Mouse (Mus musculus): ENCODE measurements around the gene Ufc1. TPM values are rescaled to one million over a fixed set of nuclear protein-coding genes. Genes with fewer than 3 reads are reported as not detected.

The Ufc1 gene
- polyA plus RNA-seq, 1 experiment from 2014 or later = 125 TPM

DNA sequence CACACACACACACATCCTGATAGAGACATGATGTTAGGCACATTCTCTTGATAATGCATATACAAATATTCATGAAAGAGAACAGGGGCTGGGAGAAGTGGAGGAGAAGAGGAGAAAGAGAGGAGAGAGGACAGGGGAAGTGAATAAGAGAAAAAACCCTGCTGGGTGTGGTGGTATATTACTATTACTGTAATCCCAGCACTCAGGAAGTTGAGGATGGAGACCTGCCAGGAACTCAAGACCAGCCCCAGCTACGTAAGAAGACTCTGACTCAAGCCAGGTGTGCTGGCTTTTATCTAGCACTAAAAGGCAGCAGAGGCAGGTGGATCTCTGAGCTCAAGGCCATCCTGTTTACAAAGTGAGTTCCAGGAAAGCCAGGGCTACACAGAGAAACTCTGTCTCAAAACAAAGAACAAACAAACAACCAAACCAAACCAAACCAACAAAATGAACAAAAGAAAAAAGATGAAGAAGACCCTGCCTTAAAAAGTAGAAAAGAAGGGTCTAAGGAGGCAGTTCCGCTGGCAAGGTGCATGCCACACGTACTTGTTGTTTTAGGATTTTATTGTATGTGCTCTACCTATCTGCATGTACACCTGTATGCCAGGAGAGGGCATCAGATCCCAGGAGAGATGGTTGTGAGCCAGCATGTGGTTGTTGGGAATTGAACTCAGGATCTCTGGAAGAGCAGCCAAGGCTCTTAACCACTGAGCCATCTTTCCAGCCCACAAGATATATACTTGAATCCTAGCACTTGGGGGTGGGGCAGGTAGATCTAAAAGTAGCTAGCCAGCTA lies 31.0 kb downstream of the Ufc1 start:
- Histone ChIP-seq H3K9ac (no peak overlapping the region), H3K4me3 (no peak overlapping the region), H3K9me3 (no peaks in the 10 kb centered on the region), H3K27me3 (peaks cover 3% of the 10 kb centered on the region; the same call in 1 of the 2 replicates), H3K27ac (peak overlapping the region; percentile 58; the same call in 1 of the 2 replicates), H3K4me1 (replicated peaks) (peaks cover 16% of the 10 kb centered on the region), H3K36me3 (0 out of 2 replicates have a peak, but pooled peaks cover 3% of the 10 kb centered on the region), H3K4me2 (peak overlapping the region; percentile 54; the same call in 1 of the 2 replicates)
- ATAC-seq (ENCODE audit: low FRiP score) = no peak; the same call in none of the 2 replicates
- 80% methylated on average over 3 of the region's 3 CpGs for whole genome bisulfite sequencing

DNA sequence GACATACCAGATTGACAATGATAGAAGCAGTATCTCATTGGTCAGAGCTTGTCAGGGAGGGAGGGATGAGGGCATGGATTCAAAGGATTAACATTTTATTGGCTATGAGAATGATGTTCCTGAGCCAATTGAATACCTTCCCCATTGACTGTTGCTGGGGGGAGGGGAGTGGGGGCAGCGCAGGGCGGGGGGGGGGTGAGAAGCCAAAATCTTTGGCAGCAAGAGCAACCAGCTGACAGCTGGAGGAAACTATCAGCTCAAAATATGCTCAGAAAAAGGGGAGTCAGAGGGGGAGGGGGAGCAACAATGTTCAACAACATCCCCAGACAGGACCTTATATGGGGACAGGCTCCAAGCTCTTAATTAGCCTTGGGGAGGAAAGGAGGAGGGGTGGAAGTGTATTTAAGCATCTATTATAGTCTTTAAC lies 31.6 kb downstream of the Ufc1 start:
- peak; percentile 89 for ATAC-seq (ENCODE audit: low FRiP score)

DNA sequence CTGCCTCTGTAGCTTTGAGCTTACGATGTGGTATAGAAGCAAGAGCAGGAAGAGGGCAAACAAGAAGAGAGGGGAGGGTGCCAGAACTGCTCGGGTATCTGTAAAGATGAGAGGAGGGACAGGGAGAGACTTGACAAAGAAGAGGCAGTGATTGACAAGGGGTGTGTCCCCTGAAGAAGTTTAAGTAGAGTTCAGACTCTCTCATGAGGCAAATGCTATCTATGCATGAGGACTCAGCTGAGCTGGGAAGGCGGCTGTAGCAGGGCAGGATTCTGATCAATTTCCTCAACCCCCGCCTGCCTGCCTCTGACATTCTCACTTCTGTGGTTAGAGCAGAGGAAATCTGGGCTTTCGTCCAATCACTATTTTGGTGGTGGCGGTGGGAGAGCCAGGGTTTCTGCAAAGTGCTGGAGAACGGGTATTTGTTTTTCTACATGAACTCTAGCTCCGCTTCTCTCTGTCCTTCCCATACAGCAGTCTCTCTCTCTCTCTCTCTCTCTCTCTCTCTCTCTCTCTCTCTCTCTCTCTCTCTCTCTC lies 32.2 kb downstream of the Ufc1 start:
- WGBS = 5% methylated on average over 8 of the region's 8 CpGs
- 0 out of 2 replicates have a peak, but pooled peaks cover 3% of the 10 kb centered on the region for H3K36me3 ChIP-seq
- H3K4me2 ChIP-seq = peak overlapping the region; percentile 54
- peak overlapping the region; percentile 64 for H3K9ac ChIP-seq
- peaks cover 16% of the 10 kb centered on the region for H3K4me1 ChIP-seq (replicated peaks)
- no peaks in the 10 kb centered on the region for H3K9me3 ChIP-seq
- peak overlapping the region; percentile 83 for H3K27ac ChIP-seq
- peak; percentile 70 for ATAC-seq (ENCODE audit: low FRiP score)
- peaks cover 3% of the 10 kb centered on the region; the same call in 1 of the 2 replicates for H3K27me3 ChIP-seq
- peak overlapping the region; percentile 28 for H3K4me3 ChIP-seq

More for the DNA sequence above, 31.6 kb downstream of the Ufc1 start:
- Histone ChIP-seq H3K4me1 (replicated peaks) (peaks cover 16% of the 10 kb centered on the region), H3K36me3 (0 out of 2 replicates have a peak, but pooled peaks cover 3% of the 10 kb centered on the region), H3K4me2 (peak overlapping the region; percentile 54), H3K4me3 (peak overlapping the region; percentile 28; the same call in 1 of the 2 replicates), H3K27ac (peak overlapping the region; percentile 58), H3K27me3 (peaks cover 3% of the 10 kb centered on the region; the same call in 1 of the 2 replicates), H3K9me3 (no peaks in the 10 kb centered on the region), H3K9ac (0 out of 2 replicates have a peak overlapping the region, but pooled peaks have one; percentile 64)
- 2% methylated on average over 2 of the region's 2 CpGs for WGBS

DNA sequence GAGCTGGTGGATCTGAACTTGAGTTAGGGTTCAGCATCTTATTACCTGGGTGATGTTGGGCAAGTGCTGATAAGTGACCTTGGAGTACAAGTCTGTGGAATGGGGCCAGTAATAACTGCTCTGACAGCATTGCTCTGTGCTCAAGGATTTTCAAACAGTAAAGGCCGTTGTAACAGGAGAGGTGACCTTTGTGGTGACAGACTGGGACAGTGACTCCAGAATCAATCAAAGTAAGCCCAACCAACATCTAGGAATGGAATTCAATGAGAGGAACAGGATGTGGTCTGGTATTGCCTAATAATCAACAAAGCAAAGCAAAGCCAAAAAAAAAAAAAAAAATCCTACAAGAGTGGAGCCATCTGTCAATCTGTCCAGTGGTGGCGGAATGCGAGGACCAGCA lies 34.5 kb downstream of the Ufc1 start:
- Histone ChIP-seq H3K36me3 (0 out of 2 replicates have a peak, but pooled peaks cover 3% of the 10 kb centered on the region), H3K4me3 (no peak overlapping the region), H3K4me2 (no peak overlapping the region), H3K4me1 (replicated peaks) (peaks cover 16% of the 10 kb centered on the region), H3K27ac (no peak overlapping the region), H3K27me3 (peaks cover 3% of the 10 kb centered on the region; the same call in 1 of the 2 replicates), H3K9ac (no peak overlapping the region), H3K9me3 (no peaks in the 10 kb centered on the region)
- no peak for ATAC-seq (ENCODE audit: low FRiP score)
- WGBS = 75% methylated on average over 3 of the region's 3 CpGs

DNA sequence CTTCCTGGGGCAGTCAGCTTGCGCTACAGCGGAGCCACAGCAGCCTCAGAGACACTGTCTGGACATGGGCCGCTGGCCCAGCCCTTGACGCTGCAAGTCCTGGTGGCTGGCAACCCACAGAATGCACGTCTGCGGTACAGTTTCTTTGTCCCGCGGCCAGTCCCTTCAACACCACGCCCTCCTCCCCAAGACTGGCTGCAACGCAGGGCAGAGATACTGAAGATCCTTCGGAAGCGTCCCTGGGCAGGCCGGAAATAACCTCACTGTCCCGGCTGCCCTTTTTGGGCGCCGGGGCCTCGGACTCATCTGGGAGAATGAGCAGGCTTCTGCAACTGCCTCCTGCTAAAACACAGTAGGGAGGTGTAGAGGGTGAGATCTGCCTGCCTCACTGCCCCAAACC lies 35.9 kb downstream of the Ufc1 start:
- Histone ChIP-seq H3K27ac (no peak overlapping the region), H3K4me3 (no peak overlapping the region), H3K4me2 (no peak overlapping the region), H3K27me3 (peaks cover 3% of the 10 kb centered on the region; the same call in 1 of the 2 replicates), H3K9me3 (no peaks in the 10 kb centered on the region), H3K36me3 (0 out of 2 replicates have a peak, but pooled peaks cover 3% of the 10 kb centered on the region), H3K9ac (0 out of 2 replicates have a peak overlapping the region, but pooled peaks have one; percentile 8), H3K4me1 (replicated peaks) (peaks cover 16% of the 10 kb centered on the region)
- no peak for ATAC-seq (ENCODE audit: low FRiP score)
- 83% methylated on average over 17 of the region's 17 CpGs for WGBS

DNA sequence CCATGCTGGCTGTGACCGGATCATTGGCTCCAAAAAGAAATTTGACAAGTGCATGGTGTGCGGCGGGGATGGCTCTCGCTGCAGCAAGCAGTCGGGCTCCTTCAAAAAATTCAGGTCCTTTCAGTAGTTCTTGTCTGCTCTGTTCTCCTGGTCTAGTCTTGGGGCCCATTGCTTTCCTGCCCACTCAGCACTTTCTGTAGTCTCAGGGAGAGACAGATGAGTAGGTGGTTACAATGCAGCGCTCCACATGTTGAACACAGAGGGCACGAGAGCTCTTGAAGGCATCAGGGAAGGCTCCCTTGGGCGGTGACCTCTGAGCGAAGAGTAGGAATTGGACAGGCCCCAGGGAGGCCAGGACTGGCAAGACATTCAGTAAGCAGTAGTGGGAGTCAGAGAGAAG lies 37.0 kb downstream of the Ufc1 start:
- 84% methylated on average over 9 of the region's 9 CpGs for WGBS
- H3K27ac ChIP-seq = no peak overlapping the region
- H3K4me1 ChIP-seq (replicated peaks) = peaks cover 9% of the 10 kb centered on the region
- no peak for ATAC-seq (ENCODE audit: low FRiP score)
- no peak overlapping the region for H3K4me2 ChIP-seq
- 0 out of 2 replicates have a peak, but pooled peaks cover 3% of the 10 kb centered on the region for H3K36me3 ChIP-seq
- peaks cover 3% of the 10 kb centered on the region; the same call in 1 of the 2 replicates for H3K27me3 ChIP-seq
- H3K4me3 ChIP-seq = no peak overlapping the region
- H3K9ac ChIP-seq = no peak overlapping the region
- no peaks in the 10 kb centered on the region for H3K9me3 ChIP-seq

DNA sequence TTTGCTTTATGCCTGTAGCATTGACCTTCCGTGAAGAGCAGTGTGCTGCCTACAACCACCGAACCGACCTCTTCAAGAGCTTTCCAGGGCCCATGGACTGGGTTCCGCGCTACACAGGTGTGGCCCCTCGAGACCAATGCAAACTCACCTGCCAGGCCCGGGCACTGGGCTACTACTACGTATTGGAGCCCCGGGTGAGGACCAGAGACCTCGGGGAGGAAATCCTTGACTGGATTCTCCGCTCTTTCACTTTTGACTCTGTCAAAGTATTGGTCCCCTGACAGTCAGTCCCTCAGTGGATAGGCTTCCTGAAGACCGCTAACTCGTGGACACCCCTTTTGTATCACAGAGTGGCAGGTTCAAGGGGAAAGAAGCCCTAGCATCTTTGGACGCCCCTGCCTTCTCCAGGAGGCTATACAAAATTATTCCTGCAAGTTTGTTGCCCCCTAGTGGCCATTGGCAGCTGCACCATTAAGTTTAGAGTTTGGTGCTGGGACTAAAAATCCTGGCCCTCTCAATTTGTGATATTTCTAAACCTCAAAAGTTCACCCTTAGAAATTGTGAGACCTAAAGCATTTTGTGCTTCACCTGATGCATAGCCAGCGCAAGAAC lies 37.8 kb downstream of the Ufc1 start:
- Histone ChIP-seq H3K36me3 (0 out of 2 replicates have a peak, but pooled peaks cover 3% of the 10 kb centered on the region), H3K27ac (no peak overlapping the region), H3K27me3 (peaks cover 3% of the 10 kb centered on the region; the same call in 1 of the 2 replicates), H3K4me3 (no peak overlapping the region), H3K9me3 (no peaks in the 10 kb centered on the region), H3K4me2 (no peak overlapping the region), H3K4me1 (replicated peaks) (peaks cover 9% of the 10 kb centered on the region), H3K9ac (no peak overlapping the region)
- 72% methylated on average over 15 of the region's 15 CpGs for WGBS
- no peak for ATAC-seq (ENCODE audit: low FRiP score)

DNA sequence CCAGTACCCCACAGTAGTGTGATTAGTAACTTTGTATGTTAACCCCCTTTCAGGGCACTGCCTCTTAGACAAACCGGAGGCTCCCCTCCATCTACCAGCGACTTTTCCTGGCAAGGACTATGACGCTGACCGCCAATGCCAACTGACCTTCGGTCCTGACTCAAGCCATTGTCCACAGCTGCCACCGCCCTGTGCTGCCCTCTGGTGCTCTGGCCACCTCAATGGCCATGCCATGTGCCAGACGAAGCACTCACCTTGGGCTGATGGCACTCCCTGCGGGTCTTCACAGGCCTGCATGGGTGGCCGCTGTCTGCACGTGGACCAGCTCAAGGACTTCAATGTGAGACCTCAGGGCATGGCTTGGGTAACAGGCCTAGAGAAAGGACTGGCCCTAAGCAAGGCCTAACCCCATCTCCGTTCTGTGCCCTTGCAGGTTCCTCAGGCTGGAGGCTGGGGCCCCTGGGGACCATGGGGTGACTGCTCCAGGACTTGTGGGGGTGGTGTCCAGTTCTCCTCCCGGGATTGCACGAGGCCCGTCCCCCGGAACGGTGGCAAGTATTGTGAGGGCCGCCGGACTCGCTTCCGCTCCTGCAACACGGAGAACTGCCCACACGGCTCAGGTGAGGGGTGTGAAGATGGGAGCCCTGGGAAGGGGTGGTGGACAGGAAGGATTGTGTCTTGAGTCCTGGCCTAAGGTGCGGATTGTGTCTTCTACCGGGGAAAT lies 38.6 kb downstream of the Ufc1 start:
- no peak for ATAC-seq (ENCODE audit: low FRiP score)
- Histone ChIP-seq H3K4me1 (replicated peaks) (peaks cover 16% of the 10 kb centered on the region), H3K9me3 (no peaks in the 10 kb centered on the region), H3K27me3 (peaks cover 3% of the 10 kb centered on the region; the same call in 1 of the 2 replicates), H3K27ac (no peak overlapping the region), H3K36me3 (0 out of 2 replicates have a peak, but pooled peaks cover 3% of the 10 kb centered on the region), H3K9ac (no peak overlapping the region), H3K4me3 (no peak overlapping the region), H3K4me2 (no peak overlapping the region)
- WGBS = 91% methylated on average over 24 of the region's 24 CpGs

DNA sequence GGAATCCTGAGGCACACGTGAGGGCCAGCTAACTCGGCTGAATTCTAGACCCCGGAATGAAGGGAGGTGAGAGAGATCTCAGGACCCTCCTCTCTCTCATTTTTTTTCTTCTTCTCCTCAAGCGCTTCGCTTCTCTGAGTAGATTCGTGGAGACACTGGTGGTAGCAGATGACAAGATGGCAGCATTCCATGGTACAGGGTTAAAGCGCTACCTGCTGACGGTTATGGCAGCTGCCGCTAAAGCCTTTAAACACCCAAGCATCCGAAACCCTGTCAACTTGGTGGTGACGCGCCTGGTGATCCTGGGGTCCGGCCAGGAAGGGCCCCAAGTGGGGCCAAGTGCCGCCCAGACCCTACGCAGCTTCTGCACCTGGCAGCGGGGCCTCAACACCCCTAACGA lies 42.4 kb downstream of the Ufc1 start:
- H3K4me1 ChIP-seq (replicated peaks) = peaks cover 47% of the 10 kb centered on the region
- H3K9me3 ChIP-seq = no peaks in the 10 kb centered on the region
- H3K27me3 ChIP-seq = no peaks in the 10 kb centered on the region
- peak overlapping the region; percentile 52 for H3K4me2 ChIP-seq
- ATAC-seq (ENCODE audit: low FRiP score) = no peak
- WGBS = 50% methylated on average over 17 of the region's 17 CpGs
- peak overlapping the region; percentile 29; the same call in 1 of the 2 replicates for H3K9ac ChIP-seq
- peak overlapping the region; percentile 58; the same call in 1 of the 2 replicates for H3K27ac ChIP-seq
- H3K36me3 ChIP-seq = no peaks in the 10 kb centered on the region
- peak overlapping the region; percentile 5; the same call in 1 of the 2 replicates for H3K4me3 ChIP-seq

DNA sequence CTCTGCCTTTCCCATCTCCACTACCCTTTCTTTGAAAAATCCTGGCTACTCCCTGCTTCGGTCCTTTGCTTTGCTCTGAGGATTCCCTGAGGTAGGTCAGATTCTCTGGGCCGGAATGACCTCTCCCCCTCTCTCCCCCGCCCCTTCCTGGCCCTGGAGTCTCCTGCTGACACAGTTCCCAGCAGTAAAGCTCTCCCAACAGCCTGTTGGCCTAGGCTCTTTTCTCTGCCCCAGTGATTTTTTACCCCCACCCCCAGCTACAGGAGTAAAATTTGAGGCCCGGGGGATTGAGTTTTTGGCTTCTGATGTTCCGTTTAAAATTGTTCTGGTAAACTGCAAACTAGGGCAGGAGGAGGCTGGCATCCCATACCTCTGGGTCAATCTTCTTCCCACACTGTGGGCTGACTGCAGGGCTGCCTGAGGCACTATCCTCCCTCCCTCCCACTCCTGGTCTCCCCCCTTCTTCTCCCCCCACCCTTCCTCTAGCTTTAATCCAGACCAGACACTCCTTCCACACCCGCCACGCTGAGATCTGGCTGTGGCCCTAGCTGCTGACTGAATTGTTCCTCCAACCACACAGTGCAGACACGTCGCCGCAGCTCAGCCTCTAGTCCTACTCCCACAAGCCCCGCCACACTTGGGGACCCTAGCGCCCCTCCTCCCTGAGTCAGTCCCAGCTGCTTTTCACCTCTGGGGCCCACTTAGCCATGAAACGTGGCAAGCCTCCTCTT lies 43.1 kb downstream of the Ufc1 start:
- WGBS = 4% methylated on average over 13 of the region's 13 CpGs

More for the DNA sequence above, 43.1 kb downstream of the Ufc1 start:
- Histone ChIP-seq H3K9ac (peak overlapping the region; percentile 65; the same call in 1 of the 2 replicates), H3K9me3 (no peaks in the 10 kb centered on the region), H3K4me1 (replicated peaks) (peaks cover 49% of the 10 kb centered on the region), H3K4me3 (peak overlapping the region; percentile 31), H3K27ac (peak overlapping the region; percentile 58), H3K4me2 (peak overlapping the region; percentile 52), H3K27me3 (no peaks in the 10 kb centered on the region), H3K36me3 (no peaks in the 10 kb centered on the region)
- no peak for ATAC-seq (ENCODE audit: low FRiP score)
